Mouse (Mus musculus) T-cell, adult 66 days (primary cell): Measurements from ENCODE around the gene Gkn2. TPM values are rescaled to one million over a fixed set of nuclear protein-coding genes. Genes with fewer than 3 reads are reported as not detected.

ENCODE experiments used
- total RNA-seq, 2 experiments: library from RNA; stranded (reverse); gene quantifications; 3 replicates in 1 of 2; 4 replicates in 1 of 2; pipeline ENCODE4 v1.2.4; 2023

The Gkn2 gene
- total RNA-seq, result not detected

GRCm38 (mm10) chr6:87373057-87373456, at the start of gene Gkn2:
Gene Gkn2, plus strand, starts transcription at chr6:87373357.

DNA sequence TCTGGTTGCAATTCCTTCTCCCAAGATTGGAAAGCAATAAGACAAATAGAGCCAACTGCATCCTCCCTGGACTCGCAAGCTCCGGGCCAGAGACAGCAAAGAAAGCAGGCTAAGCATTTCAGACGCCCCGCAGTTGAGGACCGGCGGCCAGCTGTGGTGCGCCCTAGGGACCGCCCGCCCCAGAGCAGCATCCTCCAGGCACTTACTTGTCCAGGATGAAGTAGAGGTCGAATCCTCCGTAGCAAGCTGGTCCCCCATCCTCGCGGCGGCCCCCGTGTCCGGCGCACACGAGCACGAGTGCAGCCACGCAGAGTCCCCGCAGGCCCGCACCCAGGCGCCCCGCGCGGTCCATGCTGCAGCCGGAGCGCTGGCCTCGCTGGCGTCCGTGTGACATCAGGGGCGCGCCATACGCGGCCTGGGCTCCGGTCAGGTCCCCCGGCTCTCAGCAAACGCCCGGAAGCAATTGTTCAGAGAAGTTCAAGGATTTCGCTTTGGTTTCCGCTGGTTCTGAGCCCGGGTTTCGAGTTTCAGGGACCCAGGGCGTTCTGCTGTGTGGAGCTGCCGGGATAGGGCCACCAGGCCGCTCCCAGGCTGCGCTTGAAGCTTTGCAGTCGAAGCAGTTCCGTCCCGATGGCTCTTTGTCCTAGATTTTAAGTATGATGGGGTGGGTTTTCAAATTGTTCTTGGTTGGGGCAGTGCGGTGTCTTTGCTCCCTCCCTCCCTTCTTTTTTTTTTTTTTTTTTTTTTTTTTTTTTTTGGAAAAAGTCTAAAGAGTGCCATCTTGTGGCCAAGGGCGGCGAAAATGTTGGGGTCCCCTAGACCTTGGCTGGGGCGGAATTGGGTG, 37.8 kb upstream of the Gkn2 start, which contains the start of gene Antxr1:
TSS of gene Antxr1 (minus strand) at position 731 of the 844 bp plus-strand sequence.

DNA sequence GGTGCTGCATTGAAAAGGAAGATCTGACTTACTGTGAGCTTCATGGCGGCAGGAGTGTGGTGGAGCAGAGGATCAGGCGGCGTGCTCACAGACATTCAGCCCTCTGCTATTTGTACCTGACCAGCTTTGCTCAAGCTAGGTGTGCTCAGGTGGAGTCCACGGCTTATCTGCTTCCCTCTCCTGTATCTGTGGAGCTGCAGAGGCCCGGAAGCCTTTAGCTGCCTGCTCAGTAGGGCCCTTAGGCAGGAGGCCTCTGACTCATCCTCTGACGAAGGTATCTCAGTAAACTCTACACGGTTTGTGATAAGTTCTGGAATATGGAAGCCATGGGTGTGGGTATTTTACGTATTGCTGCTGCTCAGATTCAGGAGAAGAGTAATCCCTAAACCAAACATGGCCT, 22.3 kb upstream of the Gkn2 start, which contains the start of gene Gkn1:
TSS of gene Gkn1 (minus strand) at position 114 of the 400 bp plus-strand sequence.

DNA sequence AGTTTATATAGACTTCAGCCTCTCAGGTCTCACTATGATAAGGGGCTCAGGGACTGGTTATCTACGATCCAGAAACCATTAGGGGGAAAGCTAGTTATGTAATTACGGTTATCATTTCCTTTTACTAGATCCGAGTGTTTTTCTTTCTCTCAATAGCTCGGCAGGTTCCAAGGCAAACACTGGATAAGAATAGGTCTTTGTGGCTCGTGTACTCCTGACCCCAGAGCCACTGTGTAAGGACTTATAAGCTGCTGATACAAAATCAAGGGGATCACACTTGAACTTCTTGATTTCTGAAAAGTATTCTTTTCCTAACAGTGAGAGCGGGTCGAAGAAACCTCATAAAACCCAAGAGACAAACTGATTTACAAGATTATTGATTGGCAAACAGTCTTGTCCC, 15.7 kb downstream of the Gkn2 start, which contains the start of gene Gkn3:
TSS of gene Gkn3 (minus strand) at position 59 of the 400 bp plus-strand sequence.

DNA sequence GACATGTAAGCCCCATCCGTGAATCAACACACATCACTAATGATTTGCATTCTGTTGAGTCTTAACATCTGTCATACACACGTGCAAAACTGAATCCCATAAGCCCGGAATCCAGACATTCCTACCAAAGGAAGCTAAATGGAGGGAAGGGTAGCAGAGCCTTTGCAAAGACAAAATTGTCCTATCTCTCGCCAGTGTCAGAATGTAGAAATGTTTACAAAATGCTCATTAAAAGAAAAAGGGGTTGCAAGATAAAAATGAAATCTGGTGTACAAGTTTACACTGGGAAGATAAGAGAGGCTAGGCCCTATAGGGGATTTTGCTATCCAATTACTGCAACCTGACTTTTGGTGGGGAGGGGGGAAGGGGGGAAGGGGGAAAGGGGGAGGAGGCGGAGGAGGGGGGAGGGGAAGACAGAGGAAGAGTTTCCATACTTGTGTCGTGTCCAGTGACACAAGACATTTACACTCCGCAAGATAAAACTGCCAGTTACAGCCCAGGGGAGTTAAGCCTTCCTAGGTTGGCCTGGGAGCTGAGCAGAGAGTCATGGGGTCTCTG, 55.4 kb downstream of the Gkn2 start, which contains the start of gene Bmp10:
TSS of gene Bmp10 (plus strand) at position 508 of the 558 bp plus-strand sequence.

Other genes with a start within 250 kb of the Gkn2 start
- not detected for gene Antxr1, start 37.5 kb upstream of the Gkn2 start, total RNA-seq
- not detected for gene Gkn1, start 22.4 kb upstream of the Gkn2 start, total RNA-seq
- gene Gkn3, start 15.6 kb downstream of the Gkn2 start, total RNA-seq, result not detected
- gene Bmp10, start 55.6 kb downstream of the Gkn2 start, total RNA-seq, result not detected
- gene Arhgap25, start 159.9 kb downstream of the Gkn2 start, total RNA-seq, result 10 to 100 TPM; 86.4 to 86.5 TPM
- gene Prokr1, start 217.4 kb downstream of the Gkn2 start, total RNA-seq, result not detected